Mouse (Mus musculus) mature B cell (primary cell): ENCODE measurements at regions not wholly inside any gene's neighbourhood (a gene's known extent, or its start where the extent isn't known, plus 50 kb on each side); places are given as distances from the start of the nearest gene placed in this dataset.

Source experiments
- in situ Hi-C: fragments of 300-500 bp; cut with MboI; formaldehyde crosslinking; loops from 2 replicates; pipeline ENCODE4 v1.14.3; 2019

GRCm38 (mm10) chr13:46222031-46222430 lies 51.5 kb upstream of the Stmnd1 start:
- in situ Hi-C loops: no loop called here

DNA sequence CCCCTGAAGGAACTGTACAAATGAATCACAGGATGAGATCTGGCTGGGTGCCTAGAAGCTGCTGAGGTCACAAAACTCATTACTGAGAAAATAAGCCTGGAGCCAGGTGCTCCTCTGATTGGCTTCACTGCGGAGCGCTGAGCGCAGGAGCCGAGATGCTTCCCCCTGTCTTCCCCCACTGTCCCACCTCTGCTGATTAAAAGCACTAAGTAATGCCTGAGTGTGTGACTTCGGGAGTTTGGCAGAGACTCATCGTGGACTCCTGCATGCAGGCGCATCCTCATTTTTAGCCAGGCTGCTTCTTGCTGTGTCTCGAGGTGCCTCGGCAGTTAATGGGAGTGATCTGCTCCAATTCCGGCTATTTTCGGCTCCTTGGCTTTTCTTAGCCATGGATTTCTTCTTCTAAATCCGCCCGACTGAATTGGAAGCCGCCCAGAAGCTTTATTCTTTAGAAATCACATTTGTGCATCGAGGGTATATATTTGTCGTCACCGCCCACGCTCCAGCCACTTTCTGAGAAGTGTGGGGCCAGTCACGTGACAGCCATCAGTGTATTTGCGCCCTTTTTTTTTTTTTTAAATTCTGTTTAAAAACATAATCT lies 55.3 kb upstream of the Stmnd1 start:
- in situ Hi-C loops: no loop called here

GRCm38 (mm10) chr13:46216954-46217838 lies 56.3 kb upstream of the Stmnd1 start:
- in situ Hi-C loops: no loop called here

GRCm38 (mm10) chr13:46203551-46203950 lies 70.0 kb upstream of the Stmnd1 start:
- in situ Hi-C loops: no loop called here

- in situ Hi-C loops: no loop called here
Observed at GRCm38 (mm10) chr13:46202586-46202985, 70.9 kb upstream of the Stmnd1 start.

DNA sequence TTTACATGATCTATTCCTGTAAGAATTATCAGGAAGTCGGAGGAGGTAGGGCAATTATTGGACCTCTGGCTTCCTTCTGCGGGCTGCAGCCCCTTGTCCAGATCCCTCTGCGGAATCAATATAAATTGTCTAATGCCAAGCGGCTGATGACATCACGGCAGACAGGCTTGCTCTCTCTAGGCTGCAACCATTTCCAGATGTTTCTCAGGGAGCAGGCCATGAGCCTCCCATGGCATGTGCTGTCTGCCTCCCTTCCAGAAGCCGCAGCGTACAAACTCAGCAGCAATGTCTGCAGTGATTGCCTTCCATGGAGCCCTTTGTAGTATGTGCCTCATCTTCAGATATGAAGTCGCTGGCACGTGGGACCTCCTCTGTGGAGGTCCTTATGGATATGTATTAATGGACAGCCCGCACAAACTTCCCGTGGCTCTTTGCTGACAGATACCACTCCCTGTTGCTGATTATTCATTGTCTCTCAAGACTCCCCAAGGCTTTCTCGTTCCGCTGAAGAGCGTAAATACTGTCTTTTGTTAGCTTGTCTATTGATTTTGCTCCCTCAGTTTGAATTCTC lies 72.4 kb upstream of the Stmnd1 start:
- in situ Hi-C loops: no loop called here

- in situ Hi-C loops: no loop called here
Observed at GRCm38 (mm10) chr13:46193131-46193530, 80.4 kb upstream of the Stmnd1 start.

GRCm38 (mm10) chr13:46189726-46190125 lies 83.8 kb upstream of the Stmnd1 start:
- in situ Hi-C loops: no loop called here

DNA sequence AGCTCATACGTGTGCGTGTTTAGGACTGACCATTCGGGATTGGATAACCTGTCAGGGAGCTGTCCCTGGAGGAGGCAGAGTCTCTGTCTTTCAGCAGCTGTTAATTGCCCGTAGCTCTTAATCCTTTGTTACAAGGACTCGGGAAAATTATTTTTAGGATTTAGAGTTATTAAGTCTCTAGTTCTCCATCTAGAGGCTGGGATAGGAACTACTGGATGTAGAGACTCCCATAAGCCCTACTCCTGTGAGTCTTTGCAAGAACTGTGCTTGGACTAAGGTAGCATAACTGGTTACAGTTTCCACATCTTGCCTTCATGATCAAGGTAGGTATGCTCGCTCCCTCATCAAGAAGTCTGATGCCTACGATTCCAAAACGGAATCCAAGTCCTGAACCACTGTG lies 90.7 kb upstream of the Stmnd1 start:
- in situ Hi-C loops: no loop called here

DNA sequence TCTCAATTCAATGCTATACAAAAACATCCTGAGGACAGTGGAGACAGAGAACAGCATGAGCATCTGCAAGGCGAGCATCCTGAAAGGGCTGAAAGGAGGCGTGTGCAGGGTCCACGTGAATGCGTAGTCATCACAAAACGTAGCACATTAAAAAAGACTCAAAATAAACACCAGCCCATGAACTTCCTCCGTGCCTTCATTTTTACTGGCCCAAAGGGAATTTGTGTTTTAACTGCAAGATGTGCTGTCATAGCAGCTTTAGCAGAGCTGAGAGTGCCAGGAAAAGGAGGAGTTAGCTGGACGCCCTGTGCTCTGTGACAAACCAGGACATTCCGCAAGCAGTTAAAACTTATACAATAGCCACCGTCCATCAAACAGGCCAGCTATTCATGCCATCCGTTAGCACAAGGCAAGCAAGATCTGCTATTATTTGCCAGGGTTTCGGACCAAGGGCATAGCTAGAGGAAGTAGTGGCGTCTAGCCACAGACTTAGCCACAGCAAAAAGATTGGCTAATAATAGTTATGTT lies 92.9 kb upstream of the Stmnd1 start:
- in situ Hi-C loops: no loop called here

GRCm38 (mm10) chr13:46179916-46180315 lies 93.6 kb upstream of the Stmnd1 start:
- in situ Hi-C loops: no loop called here

DNA sequence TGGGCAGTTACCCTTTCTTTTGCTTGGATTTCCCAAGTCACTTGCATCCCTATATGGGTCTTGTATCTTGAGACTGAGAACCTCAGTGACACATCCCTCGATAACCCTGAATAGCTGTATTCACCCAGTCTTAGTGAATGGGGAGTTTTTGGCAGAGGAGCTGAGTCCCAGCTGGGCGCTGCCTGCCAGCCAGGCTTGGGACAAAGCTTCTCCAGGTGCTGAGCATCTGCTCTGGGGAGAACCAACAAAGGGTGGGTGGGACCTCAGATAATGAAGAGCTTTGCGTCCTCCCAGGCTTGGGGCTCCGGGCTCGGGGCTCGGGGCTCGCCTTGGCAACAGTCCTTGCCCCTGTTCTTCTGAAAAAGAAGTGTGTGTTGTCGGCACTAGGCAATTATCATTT lies 100.4 kb upstream of the Stmnd1 start:
- in situ Hi-C loops: no loop called here

- in situ Hi-C loops: loop anchor here (10.0 kb wide), 1 partner anchor 187 kb away; no protein-coding TSS in a partner anchor
Observed at GRCm38 (mm10) chr13:46162025-46162374, 111.5 kb upstream of the Stmnd1 start.

DNA sequence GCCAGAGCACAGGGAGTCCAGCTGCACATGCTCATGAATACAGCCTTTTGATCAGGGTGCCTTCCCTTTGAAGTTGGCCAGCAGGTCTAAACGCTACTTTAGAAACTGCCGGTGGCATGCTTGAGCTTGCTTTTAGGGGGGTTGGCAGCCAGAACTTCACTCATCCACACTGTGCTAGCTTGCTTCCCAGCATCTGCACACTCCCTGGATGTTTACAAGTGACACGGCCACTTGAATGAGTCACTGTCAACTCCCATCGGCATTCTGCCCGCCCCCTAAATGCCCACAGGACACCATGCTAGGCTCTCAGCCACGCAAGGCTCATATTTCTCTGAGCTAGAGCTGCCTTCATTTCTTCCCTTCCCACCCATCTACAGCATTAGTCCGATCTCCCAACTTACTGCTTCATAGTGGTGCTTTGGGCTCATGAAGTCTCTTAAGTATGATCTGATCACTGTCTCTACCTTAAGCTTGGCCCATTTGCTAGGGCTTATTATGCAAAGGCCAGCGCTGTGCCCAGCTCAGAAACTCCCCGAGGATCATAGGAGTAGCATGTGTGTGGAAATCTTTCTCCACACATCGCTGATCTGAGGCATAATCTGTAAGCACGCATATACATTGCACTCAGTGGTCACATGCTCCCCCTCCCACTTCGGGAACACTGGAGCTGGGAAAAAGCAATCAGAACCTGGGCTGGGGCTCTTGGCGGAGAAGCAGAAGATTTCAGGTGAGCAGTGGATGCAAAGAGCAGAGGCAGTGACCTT lies 112.1 kb upstream of the Stmnd1 start:
- in situ Hi-C loops: loop anchor here (10.0 kb wide), 1 partner anchor 187 kb away; no protein-coding TSS in a partner anchor

- in situ Hi-C loops: no loop called here
Observed at GRCm38 (mm10) chr13:46159354-46159753, 114.2 kb upstream of the Stmnd1 start.

DNA sequence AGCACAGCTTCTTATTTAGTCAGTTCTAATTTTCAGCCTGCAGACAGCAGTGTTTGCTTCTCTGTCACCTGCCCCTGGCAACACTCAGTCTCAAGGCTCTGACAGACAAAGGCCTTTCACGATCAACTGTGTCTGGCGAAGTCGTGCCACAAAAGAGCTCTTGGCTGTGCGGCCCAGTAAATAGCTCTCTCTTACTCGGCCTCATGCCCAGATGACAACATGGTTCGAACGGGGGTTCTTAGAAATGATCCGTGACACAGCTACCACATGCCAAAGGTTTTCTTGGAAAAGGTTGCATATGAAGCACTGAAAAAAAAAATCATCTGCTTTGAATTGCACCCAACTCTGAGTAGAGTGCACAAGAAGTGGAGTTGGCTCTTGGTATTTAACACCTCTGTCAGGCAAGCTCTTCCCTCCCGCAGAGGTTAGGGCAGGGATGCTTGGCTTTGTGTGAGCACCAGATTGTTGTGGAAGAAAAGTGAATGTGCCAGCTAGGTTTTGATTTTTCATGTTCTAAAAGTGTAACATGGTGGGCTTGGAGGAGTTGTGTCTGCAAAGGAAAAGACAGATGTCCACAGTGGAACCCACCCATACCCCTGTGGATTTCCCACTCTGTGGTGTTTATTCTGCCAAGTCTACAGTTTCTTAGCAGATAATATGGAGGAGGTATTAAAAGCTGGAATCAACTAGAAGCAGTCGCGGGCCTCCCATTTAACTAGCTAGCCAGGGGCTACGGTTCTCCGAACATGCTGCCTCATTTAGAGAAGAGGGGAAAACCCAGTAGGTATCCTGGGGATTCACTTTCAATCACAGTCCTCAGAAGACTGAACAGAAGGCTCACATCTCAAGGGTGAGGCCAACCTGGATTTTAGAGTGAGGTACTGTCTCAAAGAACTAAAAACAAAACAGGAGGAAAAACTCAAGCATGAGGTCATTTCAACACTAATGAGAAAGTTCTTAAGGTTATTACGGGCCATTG lies 120.0 kb upstream of the Stmnd1 start:
- in situ Hi-C loops: no loop called here

DNA sequence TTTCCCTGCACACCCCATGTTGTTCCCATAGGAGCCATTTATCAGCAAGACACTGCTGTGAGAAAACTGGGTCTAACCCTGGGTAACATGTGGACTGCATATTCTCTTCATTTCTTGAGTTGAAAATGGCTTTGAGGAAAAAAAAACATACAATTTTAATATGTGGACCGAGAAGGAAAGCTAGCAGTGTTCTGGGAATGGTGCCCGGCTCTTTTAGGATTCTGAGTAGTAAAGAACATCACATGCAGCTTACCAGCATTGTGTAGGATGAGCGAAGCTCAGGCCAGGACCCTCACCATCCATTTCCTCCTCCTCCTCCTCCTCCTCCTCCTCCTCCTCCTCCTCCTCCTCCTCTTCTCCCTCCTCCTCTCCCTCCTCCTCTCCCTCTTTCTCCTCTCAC lies 133.5 kb upstream of the Stmnd1 start:
- in situ Hi-C loops: no loop called here

- in situ Hi-C loops: no loop called here
Observed at GRCm38 (mm10) chr13:46139251-46139650, 134.3 kb upstream of the Stmnd1 start.

DNA sequence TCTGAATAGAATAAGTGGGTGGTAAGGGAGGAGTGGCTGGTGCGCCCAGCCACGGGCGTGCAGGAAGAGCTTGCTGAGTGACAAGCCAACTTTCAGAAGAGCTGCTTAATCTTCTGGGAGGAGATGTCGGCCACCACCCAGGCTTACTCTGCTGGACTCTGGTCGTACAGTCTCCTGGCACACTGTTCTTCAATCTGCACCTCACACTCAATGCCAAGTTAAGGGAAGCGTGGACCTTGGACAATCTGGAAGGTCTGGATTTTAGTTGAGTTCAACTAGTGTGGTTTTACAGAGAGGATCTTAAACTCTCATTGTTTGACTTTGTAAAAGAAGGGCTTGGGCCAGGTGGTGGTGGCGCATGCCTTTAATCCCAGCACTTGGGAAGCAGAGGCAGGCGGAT lies 138.1 kb upstream of the Stmnd1 start:
- in situ Hi-C loops: no loop called here

GRCm38 (mm10) chr13:46129236-46129855 lies 144.2 kb upstream of the Stmnd1 start:
- in situ Hi-C loops: no loop called here
